Mouse (Mus musculus) large intestine, adult 2 months (tissue): ENCODE measurements around the gene Rad51ap1. TPM values are rescaled to one million over a fixed set of nuclear protein-coding genes. Genes with fewer than 3 reads are reported as not detected.

ENCODE experiments used
- DNase-seq: peaks from one replicate; pipeline ENCODE4 v3.0.0-alpha.2; 2012; ENCODE audit warnings: low read depth, low spot score
- WGBS: fragments of 180-500 bp; shearing (Covaris S2); methylation state at CpG from one replicate; pipeline ENCODE4 v1.1.7; 2018; 5-methylcytosine and 5-hydroxymethylcytosine counted together
- polyA plus RNA-seq: library from polyadenylated mRNA; depleted of rRNA; stranded (reverse); fragments of >200 nt; gene quantifications from 2 replicates; pipeline ENCODE4 v1.2.3, GENCODE M21; 2012; rRNA removed

Rad51ap1 gene
- polyA plus RNA-seq: 6.3 and 7.4 TPM in 2 replicates

- under 1% methylated on average over 33 of the region's 33 CpGs for WGBS
- peak; percentile 70 for DNase-seq
These were observed at the start of gene Rad51ap1, which contains the start of gene D6Wsu163e for GRCm38 (mm10) chr6:126939487-126940171. TSS of gene Rad51ap1 (minus strand) at chr6:126939587. TSS of gene D6Wsu163e (plus strand) at chr6:126939962.

GRCm38 (mm10) chr6:126981539-126982234, 42.3 kb upstream of the Rad51ap1 start:
- WGBS: 45% methylated on average over 5 of the region's 5 CpGs
- no peak for DNase-seq

GRCm38 (mm10) chr6:126966241-126967026, 27.0 kb upstream of the Rad51ap1 start:
- 78% methylated on average over 14 of the region's 14 CpGs for WGBS
- no peak for DNase-seq

- WGBS: 89% methylated on average over 9 of the region's 9 CpGs
- no peak for DNase-seq
These were observed 24.0 kb upstream of the Rad51ap1 start for GRCm38 (mm10) chr6:126963426-126963825.

DNA sequence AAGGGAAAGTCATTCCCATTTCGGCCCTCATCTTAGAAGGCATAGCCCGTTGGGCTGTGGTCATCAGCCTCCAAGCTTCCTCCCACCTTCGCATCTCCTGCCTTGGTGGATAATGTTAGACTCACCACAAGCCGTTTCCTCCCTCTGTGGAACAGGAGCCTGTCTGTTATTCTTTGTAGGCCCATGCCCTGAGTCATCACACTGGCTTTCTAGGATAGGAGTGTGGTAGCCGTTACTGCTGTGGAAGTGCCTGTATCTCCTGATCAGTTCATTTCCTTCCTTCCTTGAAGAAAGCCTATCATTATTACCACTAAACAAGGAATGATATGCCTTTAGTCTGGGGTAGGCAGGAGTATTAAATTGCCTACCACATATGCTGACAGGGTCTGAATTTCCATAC, 23.3 kb upstream of the Rad51ap1 start:
- WGBS: 91% methylated on average over 5 of the region's 5 CpGs

DNA sequence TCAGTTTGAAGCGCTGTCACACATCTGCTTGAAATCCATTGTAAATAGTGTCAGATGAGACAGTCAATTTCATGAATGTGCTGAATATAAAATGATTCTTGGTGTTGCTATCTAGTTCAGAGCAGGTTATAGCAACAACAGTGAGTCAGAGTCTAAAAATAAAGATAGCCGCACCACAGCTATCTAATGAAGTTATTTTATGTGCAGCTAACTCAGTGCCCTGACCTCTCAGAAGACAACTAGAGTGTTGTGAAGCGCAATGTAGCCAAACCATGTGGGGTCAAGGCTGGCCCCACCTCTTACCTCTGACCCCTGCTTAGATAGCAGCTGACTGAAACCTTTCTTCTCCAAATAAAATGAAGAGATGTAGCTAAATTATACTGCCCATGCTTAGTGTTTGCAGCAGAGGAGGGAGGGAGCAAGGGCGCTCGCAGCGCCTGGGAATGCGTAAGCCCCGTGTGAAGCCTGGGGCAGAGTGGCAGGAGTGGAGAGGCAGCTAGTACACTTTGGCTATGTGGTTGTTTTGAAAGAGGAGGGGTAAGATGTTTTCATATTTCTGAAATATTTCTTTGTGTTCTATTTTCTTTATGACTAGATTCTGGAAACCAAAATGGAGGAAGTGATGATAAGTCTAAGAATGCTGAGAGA, 22.1 kb upstream of the Rad51ap1 start:
- DNase-seq: no peak
- 88% methylated on average over 8 of the region's 8 CpGs for WGBS

More for the DNA sequence above, 23.3 kb upstream of the Rad51ap1 start:
- DNase-seq: no peak

DNA sequence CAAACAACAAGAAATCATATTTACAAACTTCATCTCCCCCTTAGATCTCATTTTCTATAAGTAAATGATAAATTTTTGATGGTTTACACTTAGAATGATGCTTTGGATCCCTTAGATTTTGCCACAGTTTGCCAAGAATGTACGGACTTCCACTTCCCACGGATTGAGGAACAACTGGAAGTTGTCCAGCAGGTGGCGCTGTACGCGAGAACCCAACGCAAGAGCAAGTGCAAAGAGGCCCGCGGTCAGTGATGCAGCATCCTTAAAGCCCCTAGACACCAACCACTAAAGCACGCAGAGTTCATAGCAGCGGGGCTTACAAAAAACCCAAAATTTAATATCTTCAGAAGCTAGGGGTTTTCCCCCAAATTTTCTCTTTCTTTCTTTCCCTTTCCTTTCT, 16.3 kb upstream of the Rad51ap1 start:
- 7% methylated on average over 10 of the region's 10 CpGs for WGBS

DNA sequence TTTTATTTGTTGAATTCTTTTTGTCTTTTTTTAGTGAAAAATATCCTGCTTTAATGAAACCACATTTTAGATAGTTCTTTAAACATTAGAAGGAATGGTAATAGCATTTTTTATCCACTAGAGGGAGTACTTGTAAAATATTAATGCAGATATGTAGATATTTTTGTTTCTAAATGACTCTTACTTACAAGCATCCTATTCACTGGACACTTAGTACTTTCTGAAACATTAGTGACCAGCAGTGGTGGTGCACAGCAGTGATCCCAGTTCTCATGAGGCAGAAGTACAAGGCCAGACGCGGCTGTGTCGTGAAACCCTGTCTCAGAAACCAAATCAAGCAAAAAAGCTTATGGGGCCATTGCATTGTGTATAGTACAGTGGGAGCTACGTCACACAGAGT, 8.9 kb upstream of the Rad51ap1 start:
- no peak for DNase-seq
- WGBS: 87% methylated on average over 4 of the region's 4 CpGs

More for the DNA sequence above, 16.3 kb upstream of the Rad51ap1 start:
- DNase-seq: peak; percentile 31

GRCm38 (mm10) chr6:126940451-126940850, 1.1 kb upstream of the Rad51ap1 start:
- 2% methylated on average over 5 of the region's 5 CpGs for WGBS

DNA sequence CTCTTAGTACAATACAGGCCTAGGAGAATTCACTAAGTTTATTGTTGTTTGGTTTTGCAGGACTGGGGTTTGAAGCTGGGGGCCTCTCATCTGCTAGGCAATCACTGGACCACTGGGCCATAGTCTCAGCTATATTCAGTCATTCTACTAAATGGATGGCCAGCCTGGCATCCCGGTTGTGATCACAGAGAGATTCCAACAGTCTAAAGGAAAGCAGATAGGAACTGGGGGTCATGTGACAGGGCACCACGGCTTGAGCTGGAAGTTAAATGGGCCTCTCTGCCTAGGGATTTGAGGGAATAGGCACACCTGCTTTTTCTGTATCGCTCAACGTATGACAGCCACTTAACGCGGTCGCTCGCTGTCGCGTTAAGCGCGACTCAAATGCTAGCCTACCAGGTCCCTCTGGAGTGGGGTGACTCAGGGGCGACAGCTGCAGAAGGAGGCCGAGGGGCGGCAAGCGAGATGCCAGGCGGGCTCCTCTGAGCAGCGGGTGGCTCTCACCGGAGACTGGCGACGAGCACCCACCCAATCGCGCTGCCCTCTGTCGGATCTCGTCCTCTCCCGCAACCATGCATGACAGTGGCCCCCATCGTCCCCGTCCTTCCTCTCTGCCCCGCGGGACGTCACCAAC, 417 bp downstream of the Rad51ap1 start:
- WGBS: under 1% methylated on average over 31 of the region's 31 CpGs
- no peak for DNase-seq

More at GRCm38 (mm10) chr6:126940451-126940850, 1.1 kb upstream of the Rad51ap1 start:
- no peak for DNase-seq

- WGBS: 77% methylated on average over 2 of the region's 2 CpGs
- DNase-seq: no peak
These were observed 1.3 kb downstream of the Rad51ap1 start for GRCm38 (mm10) chr6:126938047-126938446.

DNA sequence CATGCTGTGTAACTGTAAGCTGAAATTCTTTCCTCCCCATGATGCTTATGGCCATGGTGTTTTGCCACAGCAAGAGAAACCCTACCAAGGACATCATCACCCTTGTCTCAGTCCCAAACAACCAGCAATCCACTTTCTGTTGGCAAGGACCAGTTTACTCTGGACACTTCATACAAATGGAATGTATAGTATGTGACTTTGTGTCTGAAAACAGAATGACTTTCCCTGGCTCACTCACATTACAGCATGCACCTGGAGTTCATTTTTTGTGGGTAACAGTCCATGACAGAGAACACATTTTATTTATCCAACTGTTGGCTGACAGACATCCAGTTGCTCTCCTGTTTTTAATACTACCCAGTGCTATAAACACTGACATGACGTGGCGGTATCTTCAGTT, 6.5 kb downstream of the Rad51ap1 start:
- 84% methylated on average over 2 of the region's 2 CpGs for WGBS
- DNase-seq: no peak

GRCm38 (mm10) chr6:126921111-126921881, 18.1 kb downstream of the Rad51ap1 start, which contains the start of gene Dyrk4:
TSS of gene Dyrk4 (minus strand) at chr6:126921839.
- DNase-seq: peak; percentile 33
- 7% methylated on average over 21 of the region's 21 CpGs for WGBS

DNA sequence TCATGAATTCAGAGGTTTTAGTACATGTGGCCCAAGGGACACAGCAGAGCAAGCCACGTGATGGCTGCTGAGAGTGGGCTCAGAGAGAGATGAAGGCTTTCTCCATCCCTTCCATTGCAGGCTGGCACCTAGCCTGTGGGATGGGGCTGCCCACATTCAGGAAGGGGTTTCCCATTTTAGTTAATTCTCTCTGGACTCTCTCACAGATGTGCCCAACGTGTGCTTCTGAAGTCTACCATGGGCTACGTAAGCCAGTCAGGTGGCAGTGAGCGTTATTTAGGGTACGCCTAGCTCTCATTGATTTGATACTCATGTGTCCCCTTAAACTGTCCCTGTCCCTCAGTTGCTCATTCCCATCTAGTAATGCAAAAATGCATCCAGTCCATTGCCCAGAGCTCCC, 24.5 kb downstream of the Rad51ap1 start:
- no peak for DNase-seq
- WGBS: 78% methylated on average over 5 of the region's 5 CpGs

DNA sequence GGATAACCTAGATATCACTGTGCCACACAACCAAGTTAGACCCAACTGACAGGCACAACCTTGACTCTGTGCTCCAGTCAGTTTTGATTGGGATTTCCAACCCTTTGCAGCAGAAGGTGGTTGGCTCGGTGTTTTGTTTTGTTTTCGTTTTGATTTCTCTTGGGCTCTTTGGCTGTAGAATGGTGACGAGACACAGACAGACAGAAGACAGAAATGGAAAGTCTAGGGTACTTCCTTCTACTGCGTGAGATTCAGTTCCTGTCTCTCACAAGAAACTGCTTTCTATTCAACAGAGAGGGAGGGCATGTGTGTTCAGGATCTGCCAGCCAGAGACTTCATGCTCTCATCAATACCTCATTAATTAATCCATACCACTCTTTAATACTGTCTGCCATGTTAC, 28.7 kb downstream of the Rad51ap1 start:
- DNase-seq: no peak
- 62% methylated on average over 4 of the region's 4 CpGs for WGBS

GRCm38 (mm10) chr6:126907876-126908275, 31.5 kb downstream of the Rad51ap1 start:
- WGBS: 44% methylated on average over 3 of the region's 3 CpGs
- DNase-seq: no peak

DNA sequence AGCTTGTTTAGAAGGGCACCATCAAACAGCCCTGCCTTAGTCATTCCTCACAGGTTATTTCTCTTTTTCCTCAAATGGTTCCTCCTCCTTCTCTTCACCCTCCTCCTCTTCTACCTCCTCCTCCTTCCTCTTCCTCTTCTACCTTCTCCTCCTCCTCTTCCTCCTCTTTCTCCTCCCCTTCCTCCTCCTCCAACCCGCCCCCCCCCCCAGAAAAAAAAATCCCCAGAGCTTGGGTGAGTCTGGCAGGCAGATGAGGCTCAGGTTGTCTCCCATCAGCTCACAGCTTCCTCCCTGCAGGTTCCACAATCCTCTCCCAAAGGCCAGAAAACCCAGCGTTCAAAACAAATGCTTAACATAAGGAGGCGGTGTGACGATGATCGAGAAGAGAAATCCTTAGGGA, 32.0 kb downstream of the Rad51ap1 start:
- 84% methylated on average over 4 of the region's 5 CpGs for whole genome bisulfite sequencing
- no peak for DNase-seq

- no peak for DNase-seq
- WGBS: 78% methylated on average over 8 of the region's 8 CpGs
These were observed 62.3 kb downstream of the Rad51ap1 start for GRCm38 (mm10) chr6:126877118-126877517.
